Comparison of ENCODE assay signal across 8 mouse cellular contexts in genomic region chr1:63446047-63446704, GRCm38 (mm10). TPM values are rescaled to one million over a fixed set of nuclear protein-coding genes. Genes with fewer than 3 reads are reported as not detected.
DNase-seq lines count a peak whose midpoint lies in the region; ATAC-seq and TF ChIP-seq lines count a peak whose summit lies in the region.

No protein-coding gene starts in this region.

- WGBS in heart, adult 2 months: 2% methylated on average over 54 of the region's 68 CpGs
- WGBS in heart, embryonic 12.5 days: under 1% methylated on average over 56 of the region's 68 CpGs
- under 1% methylated on average over 68 of the region's 68 CpGs for WGBS in limb, embryonic 10.5 days
- under 1% methylated on average over 41 of the region's 68 CpGs for WGBS in neural tube, embryonic 15.5 days

- TF ChIP-seq EP300 in heart, adult 2 months (IDR thresholded peaks at IDR 0.05; ENCODE audit: insufficient read depth, low read depth, low read length): no peak
- TF ChIP-seq EP300 in ES-Bruce4 (IDR thresholded peaks at IDR 0.05; ENCODE audit: insufficient read depth, low read depth, low read length): no peak

- H3K27ac ChIP-seq in heart, adult 2 months: no peak overlapping the region
- no peak overlapping the region for H3K27ac ChIP-seq in ES-Bruce4 (ENCODE audit: insufficient read depth, low read length)
- no peak overlapping the region for H3K27ac ChIP-seq in heart, embryonic 12.5 days (ENCODE audit: poor library complexity, severe bottlenecking)
- peak overlapping the region; percentile 86 for H3K27ac ChIP-seq in limb, embryonic 10.5 days
- peak overlapping the region; percentile 82 for H3K27ac ChIP-seq in neural tube, embryonic 15.5 days (replicated peaks)

- TF ChIP-seq POLR2A in heart, adult 2 months (IDR thresholded peaks at IDR 0.05; ENCODE audit: insufficient read depth, low read depth, low read length): no peak
- no peak for TF ChIP-seq POLR2A in ES-Bruce4 (IDR thresholded peaks at IDR 0.05; ENCODE audit: insufficient read depth, low read length)

- H3K36me3 ChIP-seq in heart, adult 2 months (ENCODE audit: control insufficient read depth, insufficient read depth, low read length): no peaks in the 10 kb centered on the region
- H3K36me3 ChIP-seq in ES-Bruce4 (ENCODE audit: control insufficient read depth, insufficient read depth, low read length, poor library complexity, severe bottlenecking): peaks cover 12% of the 10 kb centered on the region; the same call in 1 of the 2 replicates
- no peaks in the 10 kb centered on the region for H3K36me3 ChIP-seq in heart, embryonic 12.5 days
- H3K36me3 ChIP-seq in limb, embryonic 10.5 days: no peaks in the 10 kb centered on the region
- no peaks in the 10 kb centered on the region; the same call in 1 of the 2 replicates for H3K36me3 ChIP-seq in neural tube, embryonic 15.5 days

- H3K9me3 ChIP-seq in ES-Bruce4 (replicated peaks; ENCODE audit: control insufficient read depth, insufficient read depth, low read length, poor library complexity, severe bottlenecking): no peaks in the 10 kb centered on the region
- H3K9me3 ChIP-seq in heart, embryonic 12.5 days (replicated peaks): no peaks in the 10 kb centered on the region
- no peaks in the 10 kb centered on the region for H3K9me3 ChIP-seq in limb, embryonic 10.5 days (replicated peaks)
- H3K9me3 ChIP-seq in neural tube, embryonic 15.5 days (replicated peaks): no peaks in the 10 kb centered on the region

- intact Hi-C loops in heart, adult 2 months (cut with DNase I): no loop called here

- no peak for TF ChIP-seq CTCF in heart, adult 2 months (IDR thresholded peaks at IDR 0.05)
- TF ChIP-seq CTCF in ES-Bruce4 (IDR thresholded peaks at IDR 0.05; ENCODE audit: low read depth, low read length): no peak

- no peaks in the 10 kb centered on the region for H3K4me1 ChIP-seq in heart, adult 2 months (ENCODE audit: control insufficient read depth, insufficient read depth, low read length)
- peaks cover 1% of the 10 kb centered on the region for H3K4me1 ChIP-seq in ES-Bruce4 (ENCODE audit: control insufficient read depth, insufficient read depth, low read length)
- peaks cover 11% of the 10 kb centered on the region for H3K4me1 ChIP-seq in heart, embryonic 12.5 days (replicated peaks)
- H3K4me1 ChIP-seq in limb, embryonic 10.5 days: peaks cover 15% of the 10 kb centered on the region
- H3K4me1 ChIP-seq in neural tube, embryonic 15.5 days: peaks cover 23% of the 10 kb centered on the region

- peak; percentile 66 for ATAC-seq in heart, embryonic 12.5 days (ENCODE audit: insufficient number of reproducible peaks, low FRiP score)
- ATAC-seq in neural tube, embryonic 15.5 days (ENCODE audit: low FRiP score): peak; percentile 81

- H3K79me2 ChIP-seq in heart, adult 2 months (replicated peaks; ENCODE audit: control insufficient read depth, insufficient read depth, low read length): no peaks in the 10 kb centered on the region

- peak; percentile 6 to 25 for DNase-seq in heart, adult 2 months
- DNase-seq in heart, adult 18-20 months: no peak
- peak; percentile 69 for DNase-seq in cerebellum, adult 8-10 months
- DNase-seq in limb, embryonic 10.5 days (ENCODE audit: low spot score): peak; percentile 67
- no peak for DNase-seq in ovary, postnatal 10 days (ENCODE audit: low spot score)

- H3K9ac ChIP-seq in heart, adult 2 months (ENCODE audit: low read depth, low read length): peak overlapping the region; percentile 36
- H3K9ac ChIP-seq in ES-Bruce4 (ENCODE audit: low read depth, poor library complexity, severe bottlenecking): peak overlapping the region; percentile 95
- H3K9ac ChIP-seq in heart, embryonic 12.5 days: peak overlapping the region; percentile 69
- H3K9ac ChIP-seq in neural tube, embryonic 15.5 days (replicated peaks): peak overlapping the region; percentile 89

- H3K4me2 ChIP-seq in heart, embryonic 12.5 days: peak overlapping the region; percentile 98
- peak overlapping the region; percentile 92 for H3K4me2 ChIP-seq in neural tube, embryonic 15.5 days

- peak overlapping the region; percentile 44 for H3K4me3 ChIP-seq in heart, adult 2 months
- H3K4me3 ChIP-seq in ES-Bruce4 (ENCODE audit: low read depth, low read length): peak overlapping the region; percentile 78
- H3K4me3 ChIP-seq in heart, embryonic 12.5 days: peak overlapping the region; percentile 77
- peak overlapping the region; percentile 88 for H3K4me3 ChIP-seq in limb, embryonic 10.5 days
- peak overlapping the region; percentile 83 for H3K4me3 ChIP-seq in neural tube, embryonic 15.5 days (replicated peaks)

- H3K27me3 ChIP-seq in heart, adult 2 months (ENCODE audit: control insufficient read depth, insufficient read depth, low read length): no peaks in the 10 kb centered on the region; the same call in 1 of the 2 replicates
- H3K27me3 ChIP-seq in ES-Bruce4 (ENCODE audit: control insufficient read depth, insufficient read depth, low read length, poor library complexity, severe bottlenecking): no peaks in the 10 kb centered on the region
- peaks cover 54% of the 10 kb centered on the region for H3K27me3 ChIP-seq in heart, embryonic 12.5 days (replicated peaks)
- H3K27me3 ChIP-seq in limb, embryonic 10.5 days (ENCODE audit: low read depth, poor library complexity, severe bottlenecking): peaks cover 46% of the 10 kb centered on the region
- H3K27me3 ChIP-seq in neural tube, embryonic 15.5 days (replicated peaks): no peaks in the 10 kb centered on the region

RNA-seq across cellular contexts. Expression of gene Adam23, which starts 0.5 kb away (rescaled TPM):
- total RNA-seq in heart, adult 2 months (2021): 1 to 10 TPM; 1.4 to 1.7 TPM
- polyA plus RNA-seq in heart, adult 2 months (2012; rRNA removed): 1.0 and 2.9 TPM in 2 replicates
- 1 to 10 TPM; 2.0 to 2.6 TPM for total RNA-seq in heart, adult 18-20 months (2021)
- polyA plus RNA-seq in ES-Bruce4 (2011; ENCODE audit: insufficient read depth, insufficient read length, low read depth, missing spikeins): 24.8 and 26.1 TPM in 2 replicates
- 2.1 TPM in 2 replicates for polyA plus RNA-seq in heart, embryonic 12.5 days (2016; fragmentation: Nextera tagmentation; extraction: Ambion mirVana)
- polyA plus RNA-seq in limb, embryonic 10.5 days (2016; fragmentation: Nextera tagmentation; extraction: Ambion mirVana): 1.6 and 3.1 TPM in 2 replicates
- 13.7 and 15.6 TPM in 2 replicates for polyA plus RNA-seq in neural tube, embryonic 15.5 days (2015; fragmentation: Nextera tagmentation; extraction: Ambion mirVana)

Comparison
In these comparisons a context has a peak if more than half of its experiments do, and no peak if none do; other contexts are left out.
1. DNase-seq: peak in heart, adult 2 months (2 of 2), cerebellum, adult 8-10 months (single experiment) and limb, embryonic 10.5 days (single experiment); none in heart, adult 18-20 months (0 of 2) and ovary, postnatal 10 days (single experiment).
2. H3K27ac ChIP-seq: peak in limb, embryonic 10.5 days (single experiment) and neural tube, embryonic 15.5 days (single experiment); none in heart, adult 2 months (single experiment), ES-Bruce4 (single experiment) and heart, embryonic 12.5 days (single experiment).
3. H3K9ac ChIP-seq: peak in every context shown above with its lines; median percentile 95 in ES-Bruce4; 89 in neural tube, embryonic 15.5 days; 69 in heart, embryonic 12.5 days; 36 in heart, adult 2 months.
4. Peak in every context shown above with its lines, with median percentiles within 50 percentile points of each other: H3K4me3 ChIP-seq.